Mouse (Mus musculus): ENCODE results near the gene Srm. TPM values are rescaled to one million over a fixed set of nuclear protein-coding genes. Genes with fewer than 3 reads are reported as not detected.
A peak's percentile ranks its signal among the peaks of the same experiment; 100 is the strongest.

Srm gene
- total RNA-seq, 2 experiments from 2014 or later: 15.9 to 20.9 TPM

DNA sequence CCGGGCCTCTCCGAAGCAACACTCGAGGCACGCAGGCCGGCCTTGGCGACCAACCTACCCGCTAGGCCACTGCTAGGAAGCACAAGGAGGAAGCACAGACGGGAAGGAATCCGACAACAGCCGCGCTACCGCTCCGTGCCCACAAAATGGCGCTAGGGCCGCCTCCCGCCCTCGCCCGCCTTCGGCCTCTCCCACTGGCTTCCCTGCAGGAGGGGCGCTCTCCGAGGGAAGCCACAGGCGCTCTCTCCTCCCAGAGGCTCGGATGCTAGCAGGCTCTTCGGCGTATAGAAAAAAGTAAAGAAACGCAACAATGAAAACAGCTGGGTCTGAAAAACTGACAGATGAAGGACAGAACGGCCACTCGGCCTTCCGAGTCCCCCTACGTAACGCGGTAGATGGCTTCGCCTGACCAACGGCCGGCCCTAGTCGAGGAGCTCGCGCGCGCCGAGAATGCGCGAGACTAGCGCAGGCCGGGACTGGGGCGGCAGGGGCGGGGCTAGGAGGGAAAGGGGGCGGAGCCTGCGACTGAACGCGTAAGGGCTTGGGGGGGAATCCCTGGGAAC is 35.4 kb downstream of the Srm start, which contains the start of gene Tardbp:
Tardbp (minus strand) TSS at position 397 of the 563 bp plus-strand sequence.
- intact Hi-C loops (cut with DNase I; ENCODE audit: low total_unique reads): no loop called here
- peak; percentile 97 for DNase-seq

DNA sequence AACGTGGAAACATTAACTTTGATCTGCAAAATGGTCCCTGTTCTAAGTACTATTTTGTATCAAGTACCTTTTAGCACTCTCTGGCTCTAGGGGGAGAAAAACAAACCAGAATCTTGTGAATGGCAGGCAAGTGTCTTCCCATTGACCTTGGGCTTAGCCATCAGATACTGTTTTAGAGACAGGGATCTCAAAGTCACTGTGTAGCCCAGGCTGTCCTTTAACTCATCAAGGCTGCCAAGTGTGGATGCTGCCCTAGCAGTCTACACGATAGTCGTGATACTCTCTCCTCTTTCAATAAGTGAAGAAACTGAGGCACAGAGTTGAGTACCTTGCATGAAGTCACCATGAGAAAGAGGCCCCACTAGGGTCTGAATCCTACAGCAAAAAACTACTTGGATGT is 35.9 kb downstream of the Srm start:
- intact Hi-C loops (cut with DNase I; ENCODE audit: low total_unique reads): no loop called here
- DNase-seq: no peak

DNA sequence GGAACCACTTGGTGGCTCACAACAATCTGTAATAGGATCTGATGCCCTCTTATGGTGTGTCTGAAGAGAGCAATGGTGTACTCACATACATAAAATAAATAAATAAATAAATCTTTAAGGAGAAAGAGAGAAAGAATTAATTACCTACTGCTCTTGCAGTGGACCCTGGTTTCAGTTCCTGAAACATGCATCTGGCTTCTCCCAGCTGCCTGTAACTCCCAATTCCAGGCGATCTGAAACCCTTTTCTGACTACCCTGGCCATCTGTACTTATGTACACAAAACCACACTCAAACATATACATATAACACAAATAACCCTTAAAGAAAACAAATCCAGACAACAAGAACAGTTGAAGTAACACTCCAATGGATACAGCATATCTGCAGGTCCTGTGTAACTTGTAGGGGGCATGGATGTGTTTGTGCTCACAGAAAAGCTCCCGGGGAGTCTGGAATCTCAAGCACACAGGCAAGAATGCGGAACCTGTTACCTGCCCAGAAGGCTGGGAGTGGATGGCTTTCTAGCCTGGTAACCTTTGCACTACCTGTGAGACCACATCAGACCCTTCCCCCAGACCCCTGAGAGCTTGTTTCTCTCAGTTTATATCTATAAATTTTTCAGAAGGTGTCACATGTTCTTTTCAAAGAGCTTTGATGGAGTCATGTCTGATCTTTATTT is 40.9 kb downstream of the Srm start:
- intact Hi-C loops (cut with DNase I; ENCODE audit: low total_unique reads): no loop called here
- DNase-seq: no peak

DNA sequence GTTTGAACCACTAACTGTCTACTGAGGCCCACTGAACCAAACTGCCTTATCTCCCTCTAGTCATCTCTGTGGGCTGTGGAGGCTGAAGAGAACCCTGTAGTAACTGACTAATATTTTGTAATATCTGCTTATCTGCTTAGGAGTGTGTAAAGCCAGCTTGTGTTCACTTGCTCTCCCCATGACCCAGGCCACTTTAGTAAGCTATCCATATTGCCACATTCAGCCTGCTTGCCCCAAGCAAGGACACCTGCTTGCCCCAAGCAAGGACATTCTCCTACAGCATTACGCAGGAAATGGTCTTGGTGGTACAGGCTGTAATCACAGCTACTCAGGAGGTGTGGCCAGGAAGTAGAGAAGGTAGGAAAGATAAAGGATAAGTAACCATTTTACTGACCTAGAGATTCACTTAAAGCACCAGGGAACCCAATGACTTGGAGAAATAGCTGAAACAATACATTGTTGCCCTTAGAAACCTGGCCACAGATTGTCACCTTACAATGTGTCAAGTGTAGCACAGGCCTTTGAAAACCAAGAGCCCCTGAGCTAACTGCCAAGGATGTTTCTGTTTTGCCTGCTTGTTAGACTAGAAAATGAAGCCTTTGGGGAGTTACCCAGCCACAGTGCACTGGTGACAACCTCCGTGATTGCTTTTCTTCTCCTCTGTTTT is 42.2 kb downstream of the Srm start:
- intact Hi-C loops (cut with DNase I; ENCODE audit: low total_unique reads): no loop called here
- no peak for DNase-seq

DNA sequence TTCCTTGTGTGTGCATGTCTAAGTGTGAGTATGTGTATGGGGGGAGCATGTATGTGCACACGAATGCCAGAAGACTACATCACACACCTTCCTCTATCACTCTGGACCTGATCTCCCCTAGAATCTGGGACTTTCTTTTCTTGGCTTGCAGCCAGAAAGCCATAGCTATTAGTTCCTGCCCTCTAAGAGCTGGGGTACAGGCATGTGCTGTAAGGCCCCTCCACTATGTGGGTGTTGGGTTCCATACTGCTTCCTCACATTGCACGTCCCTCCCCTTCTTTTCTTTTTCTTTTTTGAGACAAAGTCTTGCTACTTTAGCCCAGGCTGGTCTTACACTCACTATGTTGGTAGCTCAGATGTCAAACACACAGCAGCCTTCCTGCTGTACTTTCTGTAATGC is 44.0 kb downstream of the Srm start:
- DNase-seq: no peak
- intact Hi-C loops (cut with DNase I; ENCODE audit: low total_unique reads): no loop called here

DNA sequence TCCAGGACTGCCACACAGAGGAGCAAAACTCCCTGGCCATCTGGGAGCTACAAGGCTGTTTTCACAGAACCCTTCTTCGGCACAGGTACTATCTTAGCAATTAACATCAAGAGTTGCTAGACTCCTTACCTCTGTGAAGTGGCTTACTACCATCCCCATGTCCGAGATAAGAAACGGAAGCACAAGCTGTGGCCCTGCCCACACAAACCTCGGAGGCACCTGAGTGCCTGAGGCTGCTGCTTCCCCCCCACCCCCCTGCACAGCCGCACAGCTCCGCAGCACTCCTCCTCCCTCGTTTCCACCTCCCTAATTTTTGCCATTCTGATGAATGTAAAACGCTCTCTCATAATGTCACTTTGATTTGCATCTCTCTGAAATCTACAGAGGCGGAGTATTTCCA is 47.0 kb downstream of the Srm start:
- intact Hi-C loops (cut with DNase I; ENCODE audit: low total_unique reads): no loop called here
- no peak for DNase-seq

DNA sequence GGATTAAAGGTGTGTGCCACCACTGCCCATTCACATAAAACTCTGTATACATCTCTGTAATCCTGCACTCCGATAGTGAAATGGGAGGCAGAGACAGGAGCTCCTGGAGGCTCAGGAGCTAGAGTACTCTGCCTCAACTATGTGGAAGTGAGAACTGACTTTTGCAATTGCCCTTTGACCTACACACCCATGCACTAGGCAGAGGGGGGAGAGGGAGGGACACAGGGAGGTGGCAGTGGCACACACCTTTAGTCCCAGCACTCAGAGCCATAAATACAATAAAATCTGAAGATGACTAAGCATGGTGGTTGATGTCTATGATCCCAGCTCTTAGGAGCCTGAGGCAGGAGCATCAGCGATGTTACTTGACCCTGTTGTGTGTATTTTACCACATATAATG is 48.2 kb downstream of the Srm start:
- DNase-seq: no peak
- intact Hi-C loops (cut with DNase I; ENCODE audit: low total_unique reads): no loop called here

DNA sequence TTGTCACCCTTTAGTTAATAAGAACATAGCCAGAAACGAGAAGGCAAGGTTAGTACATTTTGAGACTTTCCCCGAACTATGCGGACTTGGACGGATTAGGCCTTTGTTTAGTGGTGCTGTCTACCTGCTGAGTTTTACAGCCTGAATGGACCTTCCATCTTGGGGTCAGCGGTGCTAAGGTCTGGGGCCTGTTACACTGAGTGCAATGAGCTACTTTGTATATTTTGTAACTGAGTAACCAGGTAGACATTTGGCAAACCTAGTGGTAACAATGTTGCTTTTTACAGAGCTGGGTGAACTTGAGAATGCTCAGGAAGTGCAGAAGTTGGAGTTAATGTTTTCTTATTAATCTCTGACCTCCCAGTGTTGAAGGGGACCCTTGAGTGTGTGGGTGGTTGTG is 49.8 kb downstream of the Srm start:
- intact Hi-C loops (cut with DNase I; ENCODE audit: low total_unique reads): no loop called here
- DNase-seq: no peak

DNA sequence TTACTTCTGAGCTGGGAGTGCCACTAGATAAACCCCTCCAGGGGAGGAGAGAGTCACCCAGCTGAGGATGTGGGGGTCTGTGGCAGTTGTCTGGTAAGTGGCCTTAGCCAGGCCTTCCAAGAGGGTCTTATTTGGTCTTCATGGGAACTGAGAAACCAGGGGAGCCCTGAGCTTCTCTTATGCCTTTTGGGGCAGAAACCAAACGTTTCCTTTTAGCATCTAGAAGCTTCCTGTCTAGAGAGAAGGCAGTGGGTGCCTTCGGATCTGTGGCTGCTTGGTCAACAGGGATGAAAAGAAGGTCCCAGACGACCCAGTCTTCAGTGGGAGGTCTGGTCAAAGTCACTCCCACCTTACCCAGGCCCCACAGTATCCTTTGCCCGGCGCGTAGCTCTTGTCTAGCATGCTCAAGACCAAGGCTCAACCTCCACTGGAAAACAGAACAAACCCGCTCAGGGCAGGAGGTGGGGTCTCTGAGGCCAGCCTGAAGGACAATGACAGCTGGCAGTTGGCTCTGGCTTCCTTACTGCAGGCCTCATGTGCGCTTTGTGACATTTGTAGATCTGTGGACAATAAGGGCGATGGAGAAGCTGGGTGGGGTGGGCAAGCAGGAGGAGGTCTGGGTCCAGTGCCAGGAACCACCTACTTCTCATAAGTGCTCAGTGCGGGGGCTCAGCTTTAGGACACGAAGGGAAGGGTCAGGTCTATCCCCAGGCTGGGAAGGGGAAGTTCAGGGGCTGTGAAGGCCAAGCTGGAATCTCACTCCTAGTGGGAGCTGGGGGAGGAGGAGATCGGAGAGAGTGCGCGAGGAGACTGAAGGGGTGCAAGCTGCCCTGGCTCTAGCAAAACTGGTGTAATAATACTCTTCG is 52.2 kb downstream of the Srm start, which contains the start of gene Gm572:
Gm572 (plus strand) TSS at position 27 of the 866 bp plus-strand sequence.
- intact Hi-C loops (cut with DNase I; ENCODE audit: low total_unique reads): no loop called here
- DNase-seq: no peak

DNA sequence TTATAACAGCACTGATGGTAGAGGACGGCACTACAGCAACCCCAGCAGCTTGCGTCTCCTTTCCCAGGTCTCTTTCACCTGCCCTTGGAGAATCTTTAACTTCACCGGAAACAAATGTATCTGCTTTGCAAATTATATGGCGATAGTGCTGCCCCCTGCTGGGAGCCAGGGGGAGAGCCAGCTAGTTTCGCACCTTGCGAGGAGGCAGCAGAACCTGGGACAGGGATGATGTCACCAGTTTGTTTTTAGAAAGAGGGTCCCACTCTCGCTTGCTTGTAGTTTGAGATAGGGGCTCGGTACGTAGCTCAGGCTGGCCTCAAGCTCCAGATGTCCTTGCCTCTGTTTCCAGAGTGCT is 52.8 kb downstream of the Srm start:
- intact Hi-C loops (cut with DNase I; ENCODE audit: low total_unique reads): no loop called here
- DNase-seq: peak; percentile 63

Other genes starting within 250 kb of the Srm start
- gene Ubiad1, start 146.7 kb upstream of the Srm start, total RNA-seq (2021): 10 to 100 TPM in 1 of 2 experiments, 1 to 10 TPM in 1; 8.4 to 10.1 TPM
- gene Mtor, start 142.9 kb upstream of the Srm start, total RNA-seq (2021): 10 to 100 TPM; 27.5 to 31.4 TPM
- 10 to 100 TPM; 23.9 to 72.0 TPM for gene Angptl7, start 91.0 kb upstream of the Srm start, total RNA-seq (2021)
- 10 to 100 TPM; 20.0 to 23.0 TPM for gene Exosc10, start 33.1 kb upstream of the Srm start, total RNA-seq (2021)
- under 1 TPM; 0.35 to 0.41 TPM for gene Masp2, start 11.1 kb downstream of the Srm start, total RNA-seq (2021)
- gene Tardbp, start 35.5 kb downstream of the Srm start, total RNA-seq (2021): 100 to 1,000 TPM; 115 TPM
- 1 to 10 TPM; 6.9 to 7.7 TPM for gene Gm572, start 51.8 kb downstream of the Srm start, total RNA-seq (2021)
- 10 to 100 TPM; 31.2 to 32.9 TPM for gene Casz1, start 212.9 kb downstream of the Srm start, total RNA-seq (2021)

All from gastrocnemius, postnatal 14 days (tissue).